Mouse (Mus musculus): ENCODE data around the gene Dnajb2. TPM values are rescaled to one million over a fixed set of nuclear protein-coding genes. Genes with fewer than 3 reads are reported as not detected.

Dnajb2 gene
- total and polyA plus RNA-seq, 3 experiments, result 6.8 to 15.2 (median 13.8) TPM

- dilution Hi-C loops (cut with MboI; ENCODE audit: extremely low pct_ligation_motif_present, extremely low pct_unique_long_range_greater_than_20kb, low sequenced_read_pairs) (no loop called here), in situ Hi-C loops (cut with MboI; ENCODE audit: low pct_ligation_motif_present, low pct_unique_long_range_greater_than_20kb, low sequenced_read_pairs) (loop anchor here (25.0 kb wide), 1 partner anchor 317 kb away; the partner anchor contains the start of gene Cfap65)
- TF ChIP-seq NELFE (IDR thresholded peaks at IDR 0.05; ENCODE audit: low read depth, low read length), result no peak
- TF ChIP-seq POLR2AphosphoS2 (IDR thresholded peaks at IDR 0.05; ENCODE audit: low read depth, low read length), result no peak
- peak; percentile 92 to 93 for TF ChIP-seq CTCF (conservative IDR thresholded peaks at IDR 0.05 in 1 of 2, IDR thresholded peaks at IDR 0.05 in 1 of 2; ENCODE audit: low read depth in 2 of 2, low read length in 2 of 2)
- TF ChIP-seq ZNF384 (IDR thresholded peaks at IDR 0.05; ENCODE audit: low read depth, low read length), result peak; percentile 65
- peak; percentile 88 for TF ChIP-seq SMC3 (IDR thresholded peaks at IDR 0.05; ENCODE audit: low read depth, low read length)
- TF ChIP-seq RAD21 (IDR thresholded peaks at IDR 0.05; ENCODE audit: low read depth, low read length), result peak; percentile 82
- peak; percentile 29; the same call in 1 of the 2 replicates for TF ChIP-seq ZC3H11A (IDR thresholded peaks at IDR 0.05; ENCODE audit: low read depth, low read length)
- TF ChIP-seq ZMIZ1 (IDR thresholded peaks at IDR 0.05; ENCODE audit: low read depth, low read length), result no peak
- TF ChIP-seq MAZ (IDR thresholded peaks at IDR 0.05; ENCODE audit: low read depth, low read length), result 0 out of 2 replicates have a peak, but pooled peaks have one; percentile 19
- TF ChIP-seq NRF1 (IDR thresholded peaks at IDR 0.05; ENCODE audit: low read depth, low read length), result 0 out of 2 replicates have a peak, but pooled peaks have one; percentile 12
- Histone ChIP-seq H3K9ac (ENCODE audit: insufficient read depth, low read depth) (no peak overlapping the region), H3K36me3 (replicated peaks in 1 of 2; ENCODE audit: control insufficient read depth in 1 of 2, insufficient read depth in 1 of 2, low read length in 1 of 2) (no peaks in the 10 kb centered on the region), H3K4me1 (ENCODE audit: control insufficient read depth in 1 of 2, insufficient read depth in 2 of 2) (peaks cover 9 to 21% of the 10 kb centered on the region in 2 experiments), H3K4me2 (ENCODE audit: insufficient read depth, low read depth, poor library complexity, severe bottlenecking) (no peak overlapping the region), H3K79me2 (replicated peaks; ENCODE audit: control insufficient read depth, extremely low read depth, insufficient read depth, poor library complexity, severe bottlenecking) (no peaks in the 10 kb centered on the region), H3K27me3 (replicated peaks) (peaks cover 30% of the 10 kb centered on the region), H3K9me3 (replicated peaks; ENCODE audit: low read length) (no peaks in the 10 kb centered on the region), H3K4me3 (replicated peaks in 1 of 3; ENCODE audit: low read depth in 2 of 3, low read length in 2 of 3, poor library complexity in 1 of 3) (no peak overlapping the region), H3K27ac (ENCODE audit: insufficient read depth, low read depth) (no peak overlapping the region)
- DNase-seq (ENCODE audit: extremely low read depth), result peak; percentile 82
Observed at GRCm38 (mm10) chr1:75253849-75254624, 17.8 kb downstream of the Dnajb2 start.

- Histone ChIP-seq H3K9ac (ENCODE audit: insufficient read depth, low read depth) (no peak overlapping the region), H3K79me2 (replicated peaks; ENCODE audit: control insufficient read depth, extremely low read depth, insufficient read depth, poor library complexity, severe bottlenecking) (no peaks in the 10 kb centered on the region), H3K4me3 (replicated peaks in 1 of 3; ENCODE audit: low read depth in 2 of 3, low read length in 2 of 3, poor library complexity in 1 of 3) (no peak overlapping the region), H3K27me3 (replicated peaks) (peaks cover 32% of the 10 kb centered on the region), H3K4me2 (ENCODE audit: insufficient read depth, low read depth, poor library complexity, severe bottlenecking) (no peak overlapping the region), H3K27ac (ENCODE audit: insufficient read depth, low read depth) (no peak overlapping the region), H3K4me1 (ENCODE audit: control insufficient read depth in 1 of 2, insufficient read depth in 2 of 2) (peaks cover 9 to 20% of the 10 kb centered on the region in 2 experiments), H3K9me3 (replicated peaks; ENCODE audit: low read length) (no peaks in the 10 kb centered on the region), H3K36me3 (replicated peaks in 1 of 2; ENCODE audit: control insufficient read depth in 1 of 2, insufficient read depth in 1 of 2, low read length in 1 of 2) (no peaks in the 10 kb centered on the region)
- no peak for DNase-seq (ENCODE audit: extremely low read depth)
- dilution Hi-C loops (cut with MboI; ENCODE audit: extremely low pct_ligation_motif_present, extremely low pct_unique_long_range_greater_than_20kb, low sequenced_read_pairs), result no loop called here
- TF ChIP-seq NRF1 (IDR thresholded peaks at IDR 0.05; ENCODE audit: low read depth, low read length) (no peak), BHLHE40 (IDR thresholded peaks at IDR 0.05; ENCODE audit: low read depth, low read length) (no peak), MXI1 (IDR thresholded peaks at IDR 0.05; ENCODE audit: low read depth, low read length) (no peak), CTCF (conservative IDR thresholded peaks at IDR 0.05 in 1 of 2, IDR thresholded peaks at IDR 0.05 in 1 of 2; ENCODE audit: low read depth in 2 of 2, low read length in 2 of 2) (no peak; a peak in 1 of 4 replicates), PAX5 (IDR thresholded peaks at IDR 0.05; ENCODE audit: low read length) (no peak), JUN (IDR thresholded peaks at IDR 0.05; ENCODE audit: insufficient read depth, low read depth, low read length) (no peak), ZC3H11A (IDR thresholded peaks at IDR 0.05; ENCODE audit: low read depth, low read length) (no peak), EP300 (IDR thresholded peaks at IDR 0.05; ENCODE audit: low read length) (no peak), MAX (IDR thresholded peaks at IDR 0.05; ENCODE audit: low read length) (no peak), KAT2A (IDR thresholded peaks at IDR 0.05; ENCODE audit: insufficient replicate concordance, low read length) (no peak), ZKSCAN1 (IDR thresholded peaks at IDR 0.05; ENCODE audit: borderline replicate concordance, low read depth, low read length) (no peak), JUND (conservative IDR thresholded peaks at IDR 0.05; ENCODE audit: low read depth, low read length) (no peak), TBP (conservative IDR thresholded peaks at IDR 0.05; ENCODE audit: low read depth, low read length) (no peak), MEF2A (IDR thresholded peaks at IDR 0.05; ENCODE audit: borderline replicate concordance, low read depth, low read length) (no peak), CHD1 (IDR thresholded peaks at IDR 0.05; ENCODE audit: low read depth, low read length) (no peak), USF2 (conservative IDR thresholded peaks at IDR 0.05; ENCODE audit: low read depth, low read length) (no peak)
- in situ Hi-C loops (cut with MboI; ENCODE audit: low pct_ligation_motif_present, low pct_unique_long_range_greater_than_20kb, low sequenced_read_pairs), result loop anchor here (25.0 kb wide), 1 partner anchor 317 kb away; the partner anchor contains the start of gene Cfap65
Observed at GRCm38 (mm10) chr1:75254625-75255013, 18.4 kb downstream of the Dnajb2 start.

Data from CH12.LX (cell line).